Mouse (Mus musculus) lung, postnatal 14 days (tissue): ENCODE data around the gene D930007J09Rik.

Experiments
- DNase-seq: peaks from one replicate; pipeline ENCODE4 v3.0.0; 2021

Gene D930007J09Rik

DNA sequence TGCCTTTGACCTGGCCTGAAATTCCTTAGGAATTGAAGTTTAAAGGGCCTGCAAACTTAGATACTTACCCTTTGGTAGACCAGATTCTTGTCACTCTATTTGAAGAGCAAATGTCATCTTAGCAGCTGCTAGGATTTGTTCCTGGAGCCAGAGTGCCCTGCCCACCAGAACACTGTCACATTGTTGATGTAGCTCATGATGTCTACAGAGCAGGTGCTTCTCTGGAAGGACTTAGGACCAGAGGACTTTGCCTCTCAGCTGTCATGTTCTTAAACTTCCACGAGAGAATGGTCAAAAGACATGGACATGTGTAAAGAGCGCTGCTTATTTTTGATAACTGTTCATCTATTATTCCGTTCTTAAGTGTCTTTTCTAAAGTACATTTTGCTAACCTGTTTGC is 16.6 kb upstream of the D930007J09Rik start:
- DNase-seq: no peak

DNA sequence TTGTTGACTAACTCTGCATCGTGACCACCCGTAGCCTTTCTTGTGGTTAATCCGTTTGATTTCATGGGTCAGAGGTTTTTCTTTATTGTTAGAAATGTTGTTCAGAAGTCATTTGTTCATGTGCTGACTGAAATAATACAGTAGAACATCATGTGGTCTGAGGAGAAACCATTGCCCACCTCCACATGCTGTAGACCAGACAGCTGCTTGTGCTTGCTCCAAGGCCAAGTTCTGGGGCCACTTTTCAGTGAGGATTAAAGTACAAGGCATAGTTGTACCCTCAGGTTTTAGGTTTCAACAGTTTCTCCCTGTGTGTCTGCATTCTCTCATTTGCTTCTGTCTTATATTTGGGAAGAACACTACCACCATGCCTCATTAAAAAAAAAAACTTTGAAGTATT is 5.0 kb upstream of the D930007J09Rik start:
- no peak for DNase-seq

DNA sequence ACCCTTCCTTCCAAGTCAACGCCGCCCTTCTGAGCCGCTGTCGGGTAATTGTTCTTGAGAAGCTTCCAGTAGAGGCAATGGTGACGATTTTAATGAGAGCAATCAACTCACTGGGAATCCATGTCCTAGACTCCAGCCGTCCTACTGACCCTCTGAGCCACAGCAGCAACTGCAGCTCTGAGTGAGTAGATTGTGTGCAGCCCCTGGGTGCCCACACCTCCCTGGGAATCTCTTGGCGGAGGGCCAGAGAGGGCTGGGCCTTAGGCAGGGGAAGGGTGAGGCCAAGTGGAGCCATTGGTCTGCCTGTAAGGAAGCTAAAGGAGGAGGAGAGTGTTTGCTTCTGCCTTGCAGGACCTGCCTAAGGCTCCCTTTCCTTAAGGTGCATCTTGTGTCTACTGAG is 4.2 kb upstream of the D930007J09Rik start:
- DNase-seq: peak; percentile 5

DNA sequence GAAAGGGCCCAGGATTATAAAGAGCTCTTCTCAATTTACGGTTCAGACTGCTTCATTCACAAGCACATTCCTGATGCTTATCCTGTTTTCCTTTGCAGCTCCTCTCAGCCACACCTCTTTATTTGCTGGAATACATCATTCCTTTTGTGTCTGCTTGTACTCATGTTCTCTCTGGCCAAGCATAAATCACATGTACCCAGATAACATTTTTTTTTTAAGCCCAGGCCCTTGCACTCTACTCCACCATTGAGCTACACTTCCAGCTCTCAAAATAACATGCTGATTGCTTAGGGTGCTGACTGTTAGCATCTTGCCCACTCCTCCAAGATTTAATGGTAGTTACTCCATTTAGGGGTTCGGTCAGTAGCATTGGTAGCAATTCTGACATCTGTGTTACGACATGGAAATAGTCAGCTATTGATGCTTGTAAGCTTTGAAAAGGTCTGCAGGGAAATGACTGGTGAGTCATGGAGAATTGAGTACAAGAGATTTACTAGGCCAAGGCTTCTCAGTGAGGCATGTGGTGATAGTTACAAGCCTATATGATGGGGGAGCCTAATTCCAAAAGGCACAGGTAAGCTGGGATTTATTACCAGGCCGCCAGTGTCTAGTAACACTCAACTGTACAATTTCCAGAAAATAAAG is 1.2 kb upstream of the D930007J09Rik start:
- no peak for DNase-seq

DNA sequence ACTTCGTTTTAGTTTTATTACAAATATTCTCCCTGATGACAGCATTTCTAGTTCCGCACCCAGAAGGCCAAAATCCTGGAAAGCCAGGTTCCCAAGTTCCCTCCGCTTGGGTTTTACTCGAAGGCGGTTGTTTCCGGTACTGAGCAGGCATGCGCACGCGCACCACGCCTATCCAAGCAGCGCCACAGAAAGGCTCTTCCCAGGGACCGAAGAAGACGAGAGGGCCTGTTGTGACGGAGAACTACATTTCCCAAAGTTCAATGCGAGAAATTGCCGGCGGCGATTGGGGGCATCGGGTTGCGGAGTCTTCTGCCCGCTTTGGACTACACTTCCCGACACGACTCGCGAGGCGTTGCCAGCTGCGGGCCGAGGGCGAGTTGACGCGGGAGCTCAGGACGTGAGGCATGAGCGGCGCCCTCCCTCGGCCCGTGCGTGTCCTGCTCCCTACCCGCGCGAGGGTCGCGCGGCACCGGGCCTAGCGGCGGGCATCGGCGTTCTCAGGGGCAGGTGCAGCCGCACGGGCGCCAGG is 892 bp downstream of the D930007J09Rik start, which contains the start of gene Wrnip1:
Wrnip1 (plus strand) TSS at position 346 of the 529 bp plus-strand sequence.
- DNase-seq: peak; percentile 95

DNA sequence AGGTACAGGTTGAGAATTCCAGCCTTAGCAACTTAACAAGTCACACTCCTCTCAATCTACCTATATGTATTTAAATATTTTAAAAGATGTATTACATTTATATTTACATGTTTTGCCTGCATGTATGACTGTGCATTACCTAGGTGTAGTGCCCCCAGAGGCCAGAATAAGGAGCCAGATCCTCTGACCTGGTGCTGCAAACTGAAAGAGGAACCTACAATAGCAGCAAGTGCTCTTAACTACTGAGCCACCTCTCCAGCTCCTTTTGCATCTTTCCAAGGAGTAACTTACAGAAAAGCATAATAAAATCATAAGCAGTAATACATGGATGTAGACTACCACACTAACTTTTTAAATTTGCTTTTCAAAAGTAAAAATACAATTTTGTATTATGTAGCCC is 1.8 kb downstream of the D930007J09Rik start:
- DNase-seq: no peak

DNA sequence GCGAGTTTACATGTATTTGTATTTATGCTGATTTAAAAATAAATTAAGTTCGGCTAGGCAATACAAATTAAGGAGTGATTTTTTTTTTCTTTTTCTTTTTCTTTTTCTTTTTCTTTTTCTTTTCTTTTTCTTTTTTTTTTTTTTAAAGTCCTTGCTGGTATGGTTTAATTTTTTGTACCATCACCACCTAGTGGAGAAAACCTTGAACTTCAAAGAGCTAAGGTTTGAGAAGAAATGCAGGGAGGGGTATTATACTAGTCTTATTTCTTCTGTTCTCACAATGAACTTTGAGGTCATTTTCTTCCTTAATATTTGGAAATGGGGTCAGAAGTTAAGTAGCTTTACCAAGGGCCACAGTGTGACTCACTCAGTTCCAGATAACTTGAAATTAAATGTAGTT is 3.5 kb downstream of the D930007J09Rik start:
- no peak for DNase-seq

DNA sequence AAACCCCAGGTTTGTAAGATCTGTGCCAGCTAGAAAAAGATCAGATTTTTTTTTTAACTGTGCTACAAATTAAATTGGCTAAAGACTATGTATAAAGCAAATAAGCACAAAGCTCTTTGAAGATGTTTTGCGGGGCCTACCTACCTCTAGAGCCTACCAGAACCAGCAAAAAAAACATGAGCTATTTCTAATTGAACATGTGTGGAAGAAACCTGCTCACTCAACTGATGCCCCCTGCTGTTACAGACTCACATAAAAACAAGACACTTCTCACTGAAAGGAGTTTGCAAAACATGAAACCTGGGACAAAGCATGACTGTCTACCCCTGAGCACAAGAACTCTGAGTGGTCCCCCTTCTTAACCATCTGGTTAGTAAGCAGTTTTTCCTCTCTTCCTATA is 5.6 kb downstream of the D930007J09Rik start:
- DNase-seq: no peak

DNA sequence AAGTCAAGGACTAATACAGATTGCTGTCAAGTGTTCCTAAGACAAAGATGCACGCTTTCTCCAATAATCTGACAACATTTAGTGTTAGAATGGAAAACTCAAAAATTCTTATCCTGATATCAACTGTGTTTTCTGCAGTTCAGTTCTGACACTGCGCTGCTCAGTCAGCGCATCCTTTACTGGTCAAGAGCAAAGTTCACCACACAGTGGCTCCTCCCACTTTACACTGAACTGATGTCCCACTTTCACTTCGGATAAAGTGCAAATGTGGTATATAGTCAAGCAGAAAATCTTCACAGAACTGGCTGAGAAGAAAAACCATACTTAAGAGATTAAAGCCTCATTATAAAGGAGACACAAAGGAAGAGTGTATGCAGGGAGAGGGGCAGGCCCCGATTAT is 7.5 kb downstream of the D930007J09Rik start:
- DNase-seq: no peak

DNA sequence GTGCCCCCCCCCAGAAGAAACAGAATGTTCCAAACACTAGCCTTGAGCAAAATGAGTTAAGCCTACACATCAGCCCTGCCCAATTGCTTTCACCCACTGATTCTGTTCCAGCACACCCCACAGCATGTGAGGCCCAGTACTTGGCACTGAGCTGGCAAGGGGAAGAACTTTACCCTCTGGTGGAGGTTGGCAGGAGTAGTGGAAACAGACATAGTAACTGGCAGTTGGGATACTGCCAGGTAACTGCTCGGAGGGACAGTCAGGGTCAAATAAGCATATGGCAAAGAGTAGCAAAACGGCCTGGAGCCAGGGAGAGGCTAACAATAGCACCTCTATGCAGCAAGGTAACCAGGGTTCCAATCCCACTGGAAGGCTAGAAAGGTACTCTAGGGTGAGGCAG is 8.0 kb downstream of the D930007J09Rik start:
- no peak for DNase-seq

DNA sequence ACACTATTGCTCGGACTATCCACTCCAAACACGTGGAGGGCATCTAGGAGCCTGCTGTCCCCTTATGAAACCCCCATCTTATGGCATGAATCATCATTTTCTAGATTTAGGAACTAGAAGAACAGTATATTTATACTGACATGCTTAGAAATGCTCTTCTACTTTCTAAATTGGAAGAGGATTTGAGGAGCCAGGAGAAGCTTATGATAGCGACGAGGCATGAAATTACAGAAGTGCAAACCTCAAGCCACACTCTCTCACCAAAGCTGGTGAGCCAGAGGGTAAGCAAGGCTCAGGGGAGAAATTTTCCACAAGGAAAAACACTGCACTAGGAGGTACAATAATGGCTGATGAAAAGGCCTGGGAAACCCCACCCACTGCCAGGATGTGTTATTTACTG is 12.9 kb downstream of the D930007J09Rik start:
- DNase-seq: no peak

DNA sequence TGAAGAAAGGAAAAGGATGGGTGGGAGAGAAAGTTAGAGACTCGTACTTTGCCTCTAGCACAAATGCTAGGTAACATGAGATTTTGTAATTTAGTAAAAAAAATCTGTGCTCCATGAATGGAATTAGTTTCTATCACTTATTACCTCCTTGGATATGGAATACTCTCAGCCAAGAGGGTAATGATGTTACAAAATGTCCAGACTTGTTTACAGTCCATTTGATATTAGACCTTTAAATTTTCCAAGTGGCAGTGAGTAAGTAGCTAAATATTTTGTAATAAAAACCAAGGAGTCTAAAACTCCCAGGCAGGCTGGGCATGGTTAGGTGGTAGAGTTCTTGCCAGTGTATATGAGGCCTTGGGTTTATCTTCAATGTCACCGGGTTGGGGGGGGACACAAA is 15.1 kb downstream of the D930007J09Rik start:
- no peak for DNase-seq

DNA sequence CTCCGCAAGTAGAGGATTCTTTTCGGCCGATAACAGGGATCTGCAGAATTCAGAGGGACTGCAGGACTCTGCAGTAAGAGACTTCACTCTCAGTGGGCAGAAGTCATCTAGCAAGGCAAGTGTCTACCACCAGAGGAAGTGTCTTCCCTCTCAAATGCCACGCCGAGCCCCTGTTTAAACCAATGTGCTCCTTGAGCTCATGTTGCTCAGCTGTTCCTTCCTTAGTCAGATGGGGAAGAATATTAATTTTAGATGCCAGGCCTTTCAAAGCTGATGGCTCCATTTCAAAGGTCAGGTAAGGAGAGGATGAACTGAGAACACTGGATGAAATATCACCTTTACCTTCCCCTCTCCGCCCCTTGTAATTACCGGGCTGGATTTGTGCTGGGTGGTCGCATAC is 18.8 kb downstream of the D930007J09Rik start, which contains the start of gene Mylk4:
Mylk4 (minus strand) TSS at position 139 of the 400 bp plus-strand sequence.
- DNase-seq: no peak

DNA sequence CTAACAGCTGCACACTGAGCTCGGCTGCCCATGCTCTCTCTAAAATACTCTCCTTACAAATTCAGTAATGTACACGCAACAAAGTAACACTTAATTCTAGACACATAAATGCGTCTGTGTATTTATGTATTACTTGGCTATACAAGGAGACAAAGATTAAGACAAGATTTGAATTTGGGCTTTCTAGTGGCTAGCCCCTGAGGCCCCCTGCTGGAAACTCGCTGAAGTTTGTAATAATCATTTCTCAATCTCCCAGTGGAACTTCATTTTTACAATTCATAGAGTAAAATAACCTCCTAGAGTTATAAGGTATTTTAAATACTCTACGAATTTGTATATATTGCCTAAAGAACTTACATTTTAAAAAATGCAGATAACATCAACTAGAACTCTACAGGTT is 19.6 kb downstream of the D930007J09Rik start:
- peak; percentile 21 for DNase-seq

DNA sequence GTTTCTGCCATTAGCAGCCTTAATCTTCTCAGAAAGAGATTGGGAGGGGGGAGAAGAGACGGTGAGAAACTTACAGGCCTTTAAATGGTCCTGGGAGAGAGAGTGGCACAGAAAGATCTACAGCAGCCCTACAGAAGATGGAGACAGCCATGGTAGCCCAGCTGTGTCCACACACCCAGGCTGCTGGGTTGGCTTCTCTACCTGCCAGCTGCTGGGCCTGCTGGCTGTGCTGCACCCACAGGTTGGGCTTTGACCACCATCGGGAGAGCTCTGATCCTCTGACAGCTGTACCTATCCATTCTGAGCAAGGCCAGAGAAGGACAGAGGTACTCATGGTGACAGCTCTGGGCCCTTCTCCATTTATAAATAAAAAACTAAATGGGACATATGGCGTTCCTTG is 23.8 kb downstream of the D930007J09Rik start:
- DNase-seq: no peak

DNA sequence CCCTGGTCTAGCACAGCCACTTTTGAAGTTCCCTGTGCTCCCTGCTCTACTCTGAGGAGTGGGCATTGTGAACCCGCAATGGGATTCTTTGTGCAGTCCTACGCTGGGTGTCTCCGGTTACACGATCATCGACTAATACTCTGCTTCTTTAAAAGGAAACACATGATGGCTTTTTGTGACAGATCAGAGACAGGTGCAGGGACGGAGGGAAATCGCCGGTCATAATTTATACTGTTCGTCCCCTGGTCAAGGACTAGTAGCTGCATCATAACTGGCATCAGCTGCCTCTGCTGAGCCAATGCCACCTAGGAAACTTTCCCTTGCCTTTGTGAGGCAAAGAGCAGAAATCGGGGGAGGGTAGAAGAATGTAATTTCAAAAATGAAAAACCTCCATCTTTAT is 26.3 kb downstream of the D930007J09Rik start:
- DNase-seq: no peak

DNA sequence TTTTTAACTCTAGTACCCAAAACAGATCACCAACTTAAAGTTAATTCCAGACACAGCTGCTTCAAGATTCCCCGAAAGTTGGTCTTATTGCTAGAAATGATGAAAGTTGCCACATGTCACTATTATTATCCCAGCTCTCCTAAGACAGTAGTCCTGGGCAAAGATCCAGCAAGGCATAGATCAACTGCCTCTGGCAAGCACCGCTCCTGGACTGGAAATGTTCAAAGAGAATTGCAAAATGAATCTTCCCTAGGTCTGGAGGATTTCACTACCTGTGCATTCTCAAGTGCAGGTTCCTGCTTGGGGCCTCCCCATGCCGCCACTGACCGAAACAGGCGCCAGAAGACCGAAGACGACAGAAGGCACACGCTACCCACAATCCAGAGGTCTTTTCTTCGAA is 26.8 kb downstream of the D930007J09Rik start:
- no peak for DNase-seq

DNA sequence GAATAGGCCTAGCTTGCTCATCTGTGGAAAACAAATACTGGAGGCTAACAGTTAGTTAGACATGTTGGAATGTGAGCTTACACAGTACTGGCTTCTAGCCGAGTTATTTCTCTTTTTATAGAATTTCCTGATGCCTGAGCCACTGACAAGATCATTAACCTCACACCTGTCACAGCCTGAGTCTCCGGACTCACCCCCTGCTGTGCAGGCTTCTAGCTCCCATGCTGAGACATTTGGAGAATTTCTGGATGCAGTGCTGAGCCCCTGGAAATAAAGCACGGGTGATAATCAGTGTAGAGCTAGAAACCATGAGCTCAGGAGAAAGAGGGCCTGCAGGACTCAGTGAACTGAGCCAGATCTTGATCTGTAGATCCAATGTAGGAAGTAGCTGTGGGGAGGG is 32.7 kb downstream of the D930007J09Rik start:
- DNase-seq: no peak

DNA sequence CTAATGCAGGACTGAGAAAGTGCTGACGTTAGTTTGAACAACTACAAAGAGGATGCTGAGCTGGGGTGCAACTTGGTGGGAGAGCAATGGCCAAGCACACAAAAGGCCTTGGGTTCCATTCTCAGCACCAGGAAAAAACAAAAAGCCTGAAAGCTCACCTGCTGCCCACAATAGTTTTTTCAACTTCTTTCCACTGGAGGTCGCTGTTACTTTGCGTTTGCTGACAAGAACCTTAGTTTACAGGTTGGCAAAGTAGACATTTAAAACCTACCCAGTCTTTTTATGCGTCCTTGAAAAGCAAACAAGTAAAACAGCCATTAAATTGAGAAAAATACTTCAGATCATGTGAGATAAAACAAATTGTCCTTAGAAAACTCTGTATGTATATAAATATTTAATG is 34.5 kb downstream of the D930007J09Rik start:
- DNase-seq: peak; percentile 54

DNA sequence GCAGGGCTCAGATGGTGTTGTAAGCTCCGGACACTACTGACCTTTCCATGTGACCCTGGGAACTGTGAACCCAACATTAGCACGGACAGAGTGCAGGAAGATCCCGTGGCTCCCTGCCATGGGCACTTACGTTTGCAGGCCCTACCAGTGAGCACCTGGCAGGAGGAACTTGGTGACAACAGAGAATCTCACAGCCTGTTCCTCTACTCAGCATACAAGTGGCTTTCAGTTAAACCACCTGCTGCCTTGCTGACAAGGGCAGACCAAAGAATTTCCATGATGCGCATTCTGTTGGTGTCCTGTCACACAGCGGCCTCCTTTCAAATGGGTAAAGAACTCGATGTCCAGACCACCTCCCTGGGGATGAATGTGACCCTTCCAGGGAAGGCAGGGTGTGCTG is 38.2 kb downstream of the D930007J09Rik start:
- peak; percentile 12 for DNase-seq

DNA sequence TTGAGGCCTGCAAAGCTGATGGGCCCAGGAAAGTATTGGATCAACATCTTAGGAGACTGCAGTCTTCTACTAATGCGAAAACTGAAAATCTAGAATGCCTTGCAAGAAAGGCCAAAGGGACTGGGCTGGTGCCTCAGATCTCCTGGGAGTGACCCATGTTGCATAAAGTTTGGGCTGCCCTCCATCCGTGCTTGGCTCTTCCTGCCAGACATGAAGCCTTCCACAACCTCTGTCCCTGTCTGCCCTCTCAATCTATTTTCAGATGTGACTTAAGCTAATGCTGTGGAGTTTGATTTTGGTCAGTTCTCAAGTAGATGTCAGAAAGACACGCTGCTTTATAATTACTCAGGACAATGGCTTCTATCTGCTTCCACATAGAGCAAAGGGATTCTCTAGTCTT is 39.5 kb downstream of the D930007J09Rik start:
- DNase-seq: peak; percentile 39

DNA sequence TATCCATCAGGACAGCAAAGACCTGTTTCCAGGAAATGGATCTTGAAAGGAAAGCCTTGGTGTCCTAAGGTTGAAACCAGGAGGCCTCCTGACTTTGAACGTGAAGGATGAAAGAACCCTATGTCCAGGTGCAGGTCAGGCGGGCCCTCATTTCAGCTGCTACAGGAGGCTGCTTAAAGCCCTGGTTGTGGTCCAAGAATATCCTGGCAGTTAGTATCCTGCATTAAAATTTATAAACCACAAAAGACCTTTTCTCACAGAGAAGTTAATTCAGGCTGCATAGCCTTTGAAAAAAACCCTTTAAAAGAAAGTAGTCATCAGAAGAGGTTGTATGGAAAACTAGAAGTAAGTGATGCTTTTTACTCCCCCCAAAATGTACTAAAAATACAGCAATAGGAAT is 41.9 kb downstream of the D930007J09Rik start:
- DNase-seq: no peak

DNA sequence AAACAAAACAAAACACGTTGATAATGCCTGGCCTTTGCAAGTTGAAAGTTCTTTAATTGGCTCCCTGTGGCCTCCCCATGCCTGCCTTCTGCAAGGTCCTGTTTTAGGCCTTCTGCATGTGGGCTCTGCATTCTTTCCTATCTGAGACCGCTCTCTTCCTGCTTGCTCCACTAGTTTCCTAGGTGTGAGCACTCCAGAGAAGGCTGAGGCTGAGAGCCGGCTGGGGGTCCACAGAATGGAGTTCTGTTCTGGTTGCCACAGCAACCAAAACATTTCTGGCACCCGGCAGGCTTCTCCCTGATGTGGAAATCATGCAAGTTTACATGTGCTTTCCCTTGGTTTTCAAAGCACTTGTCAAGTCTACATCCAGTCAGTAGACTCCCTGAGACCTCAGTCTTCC is 43.6 kb downstream of the D930007J09Rik start:
- DNase-seq: no peak
